Mouse (Mus musculus): Measurements from ENCODE around the gene Wwc1.

Wwc1 gene

DNA sequence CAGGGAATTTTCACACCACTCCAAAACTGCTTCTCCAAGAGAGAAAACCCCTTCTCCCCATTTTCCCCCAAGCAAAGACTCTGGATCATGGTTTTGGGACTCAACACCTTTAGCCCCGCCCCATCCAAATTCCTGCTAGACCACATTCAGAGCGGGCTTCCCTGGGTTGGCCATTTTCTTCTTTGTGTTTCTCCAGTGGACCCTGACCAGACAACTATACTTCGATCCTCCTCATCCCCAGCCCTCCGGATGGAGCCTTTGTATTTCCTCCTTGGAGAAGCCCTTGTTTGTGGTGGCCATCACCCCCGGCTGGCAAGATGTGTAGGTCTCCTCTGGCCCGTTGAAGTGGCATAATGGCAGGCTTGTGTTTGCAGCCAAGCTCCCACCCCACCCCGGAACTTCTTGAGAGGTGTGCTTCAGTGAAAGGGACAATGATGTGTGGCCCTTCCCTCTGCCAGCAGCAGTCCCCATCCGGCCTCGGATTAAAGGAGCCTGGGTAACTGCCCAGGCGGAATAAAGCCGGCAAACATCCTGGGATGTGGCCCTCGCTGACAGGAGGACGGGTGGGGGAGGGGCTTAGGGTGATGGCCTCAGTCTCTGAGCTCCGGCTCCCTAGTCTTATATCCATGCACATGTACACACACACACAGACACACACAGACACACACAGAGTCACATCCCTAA lies 46.8 kb downstream of the Wwc1 start:
- no peak for DNase-seq (ENCODE audit: low spot score in 2 of 2)

DNA sequence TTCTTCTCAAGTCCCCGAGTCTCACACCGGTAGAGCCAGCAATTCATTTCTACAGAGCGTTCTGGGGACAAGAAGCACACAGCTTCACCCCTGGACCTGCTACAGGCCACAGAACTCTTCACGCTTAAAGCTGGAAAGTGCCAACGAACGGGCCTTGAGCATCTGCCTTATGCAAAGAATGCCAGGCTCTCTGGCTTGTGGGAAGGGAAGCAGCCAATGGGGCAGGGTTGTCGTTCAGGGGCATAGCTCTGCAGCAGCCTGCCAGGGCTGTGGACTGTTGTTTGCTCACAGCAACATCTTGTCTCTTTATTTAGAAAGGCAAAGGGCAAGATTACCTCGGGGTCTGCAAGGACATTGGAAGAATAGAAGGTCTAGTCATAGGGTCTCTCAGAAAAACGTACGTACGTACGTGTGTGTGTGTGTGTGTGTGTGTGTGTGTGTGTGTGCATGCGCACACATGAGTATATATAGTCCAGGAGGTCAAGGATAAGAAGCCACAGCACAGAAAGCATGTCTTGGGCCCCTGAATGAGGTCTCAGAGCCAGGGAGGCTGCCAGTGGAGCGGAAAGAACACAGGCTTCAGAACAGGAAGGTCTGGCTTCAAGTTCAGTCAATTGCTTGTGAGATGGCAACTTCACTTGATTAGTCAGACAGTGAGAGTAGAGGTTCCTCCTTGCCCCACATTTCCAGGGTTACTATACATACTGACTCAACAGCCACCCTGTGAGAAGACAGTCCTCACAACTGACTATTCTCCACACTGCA lies 48.0 kb downstream of the Wwc1 start:
- no peak for DNase-seq (ENCODE audit: low spot score in 2 of 2)

DNA sequence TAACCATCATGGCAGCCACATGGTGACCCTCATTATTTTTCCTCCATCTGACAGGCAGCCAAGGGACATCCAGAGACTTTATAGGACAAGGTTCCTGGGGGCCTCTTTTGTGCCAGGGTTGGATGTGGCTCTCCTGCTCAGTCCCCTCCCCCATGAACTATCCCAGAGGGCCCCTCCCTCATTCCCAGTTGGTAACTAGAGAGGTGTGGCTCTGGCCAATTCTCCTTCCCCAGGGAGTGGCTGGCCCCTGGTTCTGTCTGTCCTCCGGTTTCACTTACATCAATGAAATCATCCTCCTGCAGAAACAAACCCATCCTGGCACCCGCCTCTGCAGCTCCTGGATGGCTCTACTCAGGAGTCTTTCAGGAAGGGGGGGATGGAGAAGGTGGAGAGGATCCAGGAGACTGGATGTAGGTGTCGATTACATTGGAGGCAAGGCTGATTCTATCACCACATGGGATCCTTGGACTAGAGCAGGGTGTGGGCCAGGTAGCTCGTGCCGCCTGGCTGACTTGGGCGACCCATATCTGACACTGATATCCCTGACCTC lies 49.7 kb downstream of the Wwc1 start:
- DNase-seq (ENCODE audit: low spot score in 2 of 2), result no peak

DNA sequence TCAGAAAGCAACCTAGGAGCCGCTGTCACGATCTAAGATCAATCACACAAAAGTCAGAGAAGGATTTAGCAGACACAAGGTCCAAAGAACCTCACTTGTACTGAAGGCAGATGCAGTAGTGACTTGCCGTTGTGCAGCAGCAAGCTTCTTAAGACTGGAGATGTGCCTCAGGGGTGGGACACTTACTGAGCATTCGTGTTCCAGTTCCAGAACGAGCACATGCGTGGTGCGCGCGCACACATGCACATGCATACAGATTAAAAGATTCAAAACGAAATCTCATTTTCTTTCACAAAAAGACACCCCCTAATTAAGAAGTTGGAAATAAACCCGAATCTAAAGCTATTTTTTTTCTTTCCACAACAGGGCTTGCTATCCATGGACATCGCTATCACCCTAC lies 51.9 kb downstream of the Wwc1 start:
- no peak for DNase-seq (ENCODE audit: low spot score in 2 of 2)

- no peak for DNase-seq (ENCODE audit: low spot score in 2 of 2)
Measured at GRCm38 (mm10) chr11:35927309-35927708, 53.0 kb downstream of the Wwc1 start.

- DNase-seq (ENCODE audit: low spot score in 2 of 2), result no peak
Measured at GRCm38 (mm10) chr11:35925592-35925991, 54.7 kb downstream of the Wwc1 start.

DNA sequence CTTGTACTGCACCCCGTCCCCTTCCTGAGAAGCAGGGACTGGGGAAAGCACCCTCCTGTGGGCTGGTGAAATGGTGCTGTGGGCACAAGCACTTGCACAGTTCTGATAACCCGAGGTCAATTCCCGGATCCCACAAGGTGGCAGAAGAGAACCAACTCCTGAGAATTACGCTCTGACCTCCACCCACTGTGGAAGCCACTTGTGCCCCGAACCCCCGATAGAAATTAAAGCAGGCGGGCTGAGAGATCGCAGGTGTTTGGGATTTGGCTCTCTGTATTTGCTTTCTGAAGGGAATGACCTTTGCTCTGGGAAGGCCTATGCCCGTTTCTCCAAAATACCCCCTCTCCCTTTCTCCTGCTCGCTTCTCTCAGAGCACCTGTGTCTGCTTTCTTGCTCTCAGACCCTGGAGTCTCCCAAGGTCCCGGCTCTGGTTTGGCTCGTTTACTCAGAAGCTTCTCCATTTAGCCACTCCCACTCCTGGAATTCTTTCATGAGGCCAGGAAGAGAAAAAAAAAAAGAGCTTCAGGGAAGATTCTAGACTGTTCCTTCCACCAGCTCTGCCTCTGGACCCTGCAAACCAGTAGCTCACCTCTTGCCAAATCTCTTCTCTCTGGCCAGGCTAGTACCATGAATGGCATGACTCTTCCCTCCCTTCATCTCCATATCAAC lies 58.0 kb downstream of the Wwc1 start:
- no peak for DNase-seq (ENCODE audit: low spot score in 2 of 2)

DNA sequence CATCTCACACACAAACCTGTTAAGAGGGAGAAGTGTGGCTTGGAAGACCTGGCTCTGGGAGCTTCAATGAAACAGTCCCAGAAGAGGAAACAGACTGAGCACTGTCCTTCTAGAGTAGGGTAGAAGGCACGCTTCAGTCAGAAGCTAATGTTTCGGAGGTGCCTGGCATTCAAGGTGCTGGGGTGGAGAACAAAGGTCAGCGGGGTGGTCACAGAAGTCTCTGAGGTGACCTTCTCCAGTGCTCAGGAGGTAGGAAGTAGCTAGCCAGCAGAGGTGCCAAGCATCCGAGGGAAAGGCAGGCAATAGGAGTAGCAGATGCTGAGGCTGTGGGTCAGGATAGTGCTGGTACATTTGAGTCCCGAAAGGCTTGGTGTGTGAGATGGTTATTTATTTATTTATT lies 59.6 kb downstream of the Wwc1 start:
- no peak for DNase-seq (ENCODE audit: low spot score in 2 of 2)

- no peak for DNase-seq (ENCODE audit: low spot score in 2 of 2)
Measured at GRCm38 (mm10) chr11:35919856-35920503, 60.3 kb downstream of the Wwc1 start.

DNA sequence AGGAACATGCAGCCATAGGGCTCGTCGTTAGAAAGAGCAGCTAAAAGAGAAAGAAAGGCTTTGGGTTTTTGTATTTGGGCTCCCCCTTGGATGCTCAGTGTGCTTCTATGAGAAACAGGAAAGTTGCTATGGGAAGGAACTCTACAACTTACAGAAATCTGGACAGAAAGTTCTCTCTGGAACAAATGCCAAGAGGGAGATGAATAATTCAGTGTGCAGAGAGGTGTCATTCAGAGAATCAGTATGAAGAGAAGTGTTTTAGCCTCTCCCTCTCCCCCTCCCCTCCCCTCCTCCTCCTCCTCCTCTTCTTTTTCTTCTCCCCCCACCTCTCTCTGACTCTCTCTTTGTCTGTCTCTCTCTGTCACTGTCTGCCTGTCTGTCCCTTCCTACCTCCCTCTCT lies 60.9 kb downstream of the Wwc1 start:
- DNase-seq (ENCODE audit: low spot score in 2 of 2), result no peak

GRCm38 (mm10) chr11:35916466-35917185 lies 63.7 kb downstream of the Wwc1 start:
- DNase-seq (ENCODE audit: low spot score in 2 of 2), result no peak

DNA sequence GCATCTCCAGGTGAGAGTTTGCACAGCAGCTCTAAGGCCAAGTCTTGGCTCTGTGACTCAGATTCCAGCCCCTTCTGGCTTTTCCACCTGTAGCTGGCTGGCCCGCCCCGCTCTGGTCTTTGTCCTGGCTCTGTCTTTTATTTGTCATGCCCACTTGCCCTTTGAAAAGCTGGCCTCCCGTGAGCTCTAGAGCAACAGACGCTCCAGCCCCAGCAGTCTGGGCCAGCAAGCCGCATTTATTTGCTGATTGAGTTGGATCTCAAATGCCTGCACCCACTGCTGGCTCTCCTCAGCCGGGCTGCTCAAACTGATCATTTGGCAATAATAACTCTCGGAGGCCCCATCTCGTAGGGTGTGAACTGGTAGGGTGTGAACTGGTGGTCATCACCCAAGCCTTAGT lies 64.8 kb downstream of the Wwc1 start:
- DNase-seq (ENCODE audit: low spot score in 2 of 2), result no peak

DNA sequence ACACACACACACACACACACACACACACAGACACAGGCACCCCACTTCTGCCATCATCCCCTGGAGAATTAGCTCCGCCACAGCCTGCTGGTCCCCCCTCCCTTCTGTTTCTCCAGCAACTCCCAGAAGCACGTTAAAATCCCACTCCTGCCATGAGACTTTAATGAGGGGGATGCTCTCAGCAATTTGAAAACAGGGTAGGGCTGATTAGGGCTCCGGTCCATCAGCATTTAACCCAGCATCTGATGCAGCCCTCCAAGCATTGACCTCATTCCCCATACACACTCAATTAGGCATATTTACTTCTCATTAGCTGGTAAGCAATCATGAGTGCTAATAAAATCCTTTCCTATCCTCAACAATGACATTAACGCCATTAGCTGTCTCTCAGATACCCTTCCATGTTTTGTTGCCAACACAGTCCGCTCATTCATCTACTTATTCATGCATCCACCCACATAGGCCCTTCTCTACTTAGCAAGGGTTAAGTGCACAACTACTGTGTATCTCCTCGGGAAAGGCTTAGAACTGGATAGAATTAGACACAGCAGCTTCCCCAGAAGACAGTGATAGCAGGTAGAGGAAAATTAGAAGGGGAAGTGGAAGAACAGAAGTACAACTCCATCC lies 66.8 kb downstream of the Wwc1 start:
- DNase-seq (ENCODE audit: low spot score in 2 of 2), result no peak

- no peak for DNase-seq (ENCODE audit: low spot score in 2 of 2)
Measured at GRCm38 (mm10) chr11:35904955-35905550, 75.3 kb downstream of the Wwc1 start.

DNA sequence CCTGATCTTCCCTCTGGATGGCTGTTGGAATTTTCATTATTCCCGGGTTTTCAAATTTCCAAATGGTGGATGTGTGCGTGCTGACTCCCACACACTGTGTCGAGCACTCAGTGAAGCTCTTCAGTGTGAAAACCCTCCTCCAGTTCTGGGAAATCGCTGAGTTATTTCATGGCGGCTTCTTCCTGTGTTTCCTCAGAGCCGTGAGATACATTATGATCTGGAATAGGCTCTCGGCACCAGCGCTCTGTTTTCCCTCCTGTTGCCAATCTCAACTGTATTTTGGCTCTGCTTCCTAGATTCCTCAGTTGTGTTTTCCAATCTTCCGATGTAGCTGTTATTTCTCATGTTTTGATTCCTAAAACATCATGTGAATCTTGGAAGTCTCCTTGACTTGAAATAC lies 77.2 kb downstream of the Wwc1 start:
- no peak for DNase-seq (ENCODE audit: low spot score in 2 of 2)

- no peak for DNase-seq (ENCODE audit: low spot score in 2 of 2)
Measured at GRCm38 (mm10) chr11:35899946-35900345, 80.4 kb downstream of the Wwc1 start.

DNA sequence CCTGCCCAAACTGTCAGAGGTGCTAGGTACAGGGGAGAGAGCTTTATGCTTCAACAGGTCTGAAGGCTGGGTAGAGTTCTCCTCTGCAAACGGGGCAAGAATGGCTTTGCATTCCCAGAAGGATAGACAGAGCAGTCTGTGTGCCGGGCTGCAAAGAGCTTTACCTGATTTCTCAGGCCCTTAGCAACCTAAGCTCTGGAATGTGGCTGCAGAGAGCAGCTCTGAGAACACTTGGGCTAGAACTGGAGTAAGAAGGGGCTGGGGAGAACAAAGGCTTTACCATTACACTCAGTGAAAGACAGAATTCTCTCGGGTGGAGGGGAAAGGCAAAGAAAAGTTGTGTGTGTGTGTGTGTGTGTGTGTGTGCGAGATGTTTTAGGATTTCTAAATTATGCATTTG lies 86.9 kb downstream of the Wwc1 start:
- no peak for DNase-seq (ENCODE audit: low spot score in 2 of 2)

GRCm38 (mm10) chr11:35893018-35893421 lies 87.3 kb downstream of the Wwc1 start:
- DNase-seq (ENCODE audit: low spot score in 2 of 2), result no peak

DNA sequence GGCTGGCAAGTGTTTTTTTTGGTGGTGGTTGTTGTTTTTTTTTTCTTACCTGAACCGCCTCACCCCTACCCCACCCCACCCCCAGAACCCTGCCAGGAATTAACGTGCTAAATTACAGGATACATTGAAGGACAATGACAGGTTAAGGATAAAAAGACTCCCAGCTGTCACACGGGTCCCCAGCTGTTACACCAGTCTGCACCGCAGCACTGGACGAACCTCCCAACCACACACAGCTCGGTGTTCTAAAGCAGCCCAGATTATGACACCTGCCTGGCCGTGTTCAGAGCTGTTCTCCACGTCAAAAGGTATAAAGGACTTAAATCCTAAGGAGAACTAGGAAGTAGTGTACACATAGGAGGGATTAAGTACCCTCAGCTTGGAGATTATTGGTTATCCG lies 88.0 kb downstream of the Wwc1 start:
- no peak for DNase-seq (ENCODE audit: low spot score in 2 of 2)

DNA sequence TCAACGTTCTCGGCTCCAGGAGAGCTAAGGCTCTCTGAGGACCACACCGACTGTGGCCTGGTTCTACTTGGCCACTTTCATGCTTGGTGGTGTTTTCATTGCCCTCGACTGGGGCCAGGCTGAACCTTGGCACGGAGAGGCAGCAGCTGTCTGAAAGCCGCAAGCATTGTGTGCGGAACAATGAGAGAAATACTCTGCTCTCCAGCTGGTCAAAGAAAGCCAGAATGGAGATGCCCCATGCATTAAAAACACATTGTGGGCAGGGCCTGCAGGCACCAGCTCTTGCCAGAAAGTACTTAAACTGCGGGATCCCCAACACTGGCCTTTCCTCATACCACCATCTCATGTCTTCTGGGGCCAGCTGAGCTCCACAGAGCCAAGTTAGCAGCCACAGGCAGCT lies 91.5 kb downstream of the Wwc1 start:
- no peak for DNase-seq (ENCODE audit: low spot score in 2 of 2)

GRCm38 (mm10) chr11:35882777-35883176 lies 97.5 kb downstream of the Wwc1 start:
- no peak for DNase-seq (ENCODE audit: low spot score in 2 of 2)

Measured in natural killer cell, adult 2 months (primary cell).